Mouse (Mus musculus) A20 (cell line): ENCODE measurements around the gene Arfgef3.

Experiments
- DNase-seq: peaks from one replicate; pipeline ENCODE4 v3.0.0-alpha.2; 2011; ENCODE audit warnings: low read depth, low spot score

Arfgef3 gene

DNA sequence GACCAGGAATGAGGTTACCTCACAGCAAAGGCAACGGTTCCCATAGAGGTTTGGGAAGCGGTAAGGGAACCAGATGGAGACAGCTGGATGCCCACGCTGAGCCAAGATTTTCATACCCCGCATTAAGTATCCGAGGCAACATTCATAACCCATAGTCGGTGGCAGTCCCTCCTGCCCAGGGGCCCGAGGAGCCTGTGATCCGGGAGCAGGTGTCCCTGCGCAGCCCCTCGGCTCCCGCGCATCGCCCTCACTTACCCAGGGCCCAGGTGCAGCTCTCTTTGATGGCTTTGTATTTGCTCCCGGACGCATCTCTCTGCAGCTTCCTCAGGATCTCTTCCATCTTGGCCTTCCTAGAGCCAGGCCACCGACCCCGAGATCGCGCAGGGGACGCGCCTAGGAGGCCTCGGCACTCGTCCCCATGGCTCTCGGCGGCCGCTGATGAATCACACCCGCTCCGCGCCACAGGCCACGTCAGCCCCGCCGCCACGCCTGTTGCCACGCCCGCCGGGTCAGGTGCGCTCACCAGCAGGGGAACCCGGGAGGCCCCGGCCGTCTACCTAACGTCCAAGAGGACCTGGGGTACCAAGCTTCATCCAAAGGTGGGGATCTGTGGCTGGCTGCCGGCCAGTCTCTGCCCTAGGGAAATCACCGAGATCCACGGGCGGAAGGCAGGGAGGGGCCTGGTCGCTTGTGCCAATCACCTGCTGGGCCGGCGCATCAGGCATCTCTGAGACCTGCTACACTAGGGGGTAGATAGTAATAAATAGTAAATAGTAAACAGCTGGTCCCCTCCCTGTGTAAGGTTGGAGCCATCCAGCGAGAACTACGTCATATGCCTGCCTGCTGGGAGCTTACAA, at the start of gene Arfgef3:
Gene Arfgef3 (minus strand): TSS at position 664 of the 857 bp plus-strand sequence.
- DNase-seq, result no peak

DNA sequence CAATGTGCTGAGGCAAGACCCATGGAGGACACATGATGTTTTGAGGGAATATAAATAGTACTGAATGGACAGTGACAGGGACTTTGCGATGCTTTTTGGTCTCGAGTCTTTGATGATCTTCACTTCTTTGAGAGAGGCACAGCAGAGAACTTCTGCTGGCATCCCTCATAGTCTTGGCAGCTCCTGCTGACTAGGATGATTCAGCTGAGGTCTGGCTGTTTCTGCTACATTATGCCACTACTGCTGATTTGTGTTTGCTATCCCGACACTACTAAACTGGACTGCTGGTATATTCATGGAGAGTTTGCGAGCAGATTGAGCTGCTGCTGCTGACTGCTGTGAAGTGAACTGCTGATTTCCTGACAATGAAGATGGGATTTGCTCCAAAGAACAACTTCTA, 46.3 kb upstream of the Arfgef3 start:
- DNase-seq, result no peak

DNA sequence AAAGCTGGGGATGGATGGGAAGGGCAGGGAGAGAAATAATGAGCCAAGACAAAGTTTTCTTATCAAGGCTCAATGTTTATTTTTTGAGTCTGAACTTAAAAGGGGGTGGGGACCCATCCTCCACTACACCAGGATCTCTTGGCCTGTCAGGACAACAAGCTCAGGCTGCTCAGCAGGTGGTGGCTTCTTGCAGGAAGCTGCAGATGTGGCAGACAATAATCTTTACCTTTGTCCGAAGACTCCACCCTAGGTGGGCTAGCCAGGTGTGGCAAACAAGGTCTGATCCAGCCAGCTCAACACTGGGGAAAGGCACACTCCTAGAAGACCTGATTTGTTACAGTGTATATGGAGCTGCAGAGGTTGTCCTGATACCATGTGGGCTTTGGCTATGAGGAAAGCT, 44.9 kb upstream of the Arfgef3 start:
- DNase-seq, result no peak

DNA sequence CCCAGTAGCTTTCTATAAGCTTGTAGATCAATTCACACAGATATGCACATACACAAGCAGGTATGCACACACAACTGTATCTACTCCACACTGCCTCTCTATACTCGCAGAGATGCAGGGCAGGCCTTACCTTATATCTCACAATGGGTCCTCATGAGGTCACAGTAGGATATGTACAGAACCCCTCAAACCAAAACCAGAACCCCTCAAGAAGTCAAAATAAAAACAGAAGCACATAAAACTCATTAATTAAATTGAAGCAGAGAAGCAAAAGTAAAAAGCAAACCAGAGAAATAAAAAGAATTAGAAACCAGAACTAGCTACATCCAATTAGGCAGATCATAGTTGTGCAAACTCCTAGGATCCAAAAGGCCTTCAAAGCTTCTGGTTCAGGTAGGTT, 42.9 kb upstream of the Arfgef3 start, which contains the start of gene Gm4922:
Gene Gm4922 (minus strand): TSS at position 101 of the 400 bp plus-strand sequence.
- DNase-seq, result no peak

DNA sequence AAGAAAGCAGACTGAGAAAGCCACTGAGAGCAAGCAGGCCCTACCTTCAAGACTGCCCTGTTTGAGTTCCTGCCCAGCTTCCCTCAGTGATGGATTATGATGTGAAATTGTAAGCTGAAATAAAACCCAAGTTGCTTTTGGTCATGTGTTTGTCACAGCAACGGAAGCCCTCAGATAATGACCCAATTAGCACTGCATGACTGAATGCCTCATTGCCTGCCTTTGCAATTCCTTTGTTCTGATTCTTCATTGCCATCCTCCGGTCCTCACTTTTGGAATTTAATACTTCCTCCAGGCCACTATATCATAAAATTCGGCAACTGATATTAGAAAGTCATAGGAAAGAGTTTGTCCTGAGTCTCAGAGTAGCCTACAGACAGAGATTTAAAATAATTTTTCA, 33.8 kb upstream of the Arfgef3 start:
- no peak for DNase-seq

DNA sequence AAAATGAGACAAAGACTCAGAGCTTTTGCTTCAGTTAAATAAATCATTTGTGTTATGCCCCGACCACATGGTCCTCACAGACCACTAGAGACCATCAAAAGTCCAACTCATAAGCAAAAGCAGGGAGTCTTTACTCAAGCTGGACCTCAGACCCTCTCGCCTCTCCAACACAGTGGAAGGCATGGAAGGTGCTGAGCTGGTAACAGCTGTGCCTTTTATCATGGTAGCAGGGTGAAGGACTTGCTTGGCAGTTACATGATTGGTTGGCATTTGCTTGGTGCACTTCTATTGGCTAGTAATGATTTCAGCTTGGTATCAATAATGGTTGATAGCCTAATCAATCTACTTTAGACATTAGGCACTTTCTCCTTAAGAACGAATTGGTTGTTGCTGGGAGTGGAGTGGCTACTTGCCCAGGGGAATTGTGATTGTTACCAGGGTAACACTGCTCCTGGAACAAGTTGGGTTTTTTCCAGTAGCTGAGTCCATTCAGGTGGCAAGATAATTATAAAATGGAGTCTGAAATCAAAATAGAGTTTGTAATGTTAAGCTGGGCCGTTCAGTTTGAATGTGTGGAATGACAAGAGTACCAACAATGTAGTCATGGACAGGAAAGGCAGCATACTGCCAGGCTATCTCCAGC, 28.9 kb upstream of the Arfgef3 start:
- DNase-seq, result no peak

DNA sequence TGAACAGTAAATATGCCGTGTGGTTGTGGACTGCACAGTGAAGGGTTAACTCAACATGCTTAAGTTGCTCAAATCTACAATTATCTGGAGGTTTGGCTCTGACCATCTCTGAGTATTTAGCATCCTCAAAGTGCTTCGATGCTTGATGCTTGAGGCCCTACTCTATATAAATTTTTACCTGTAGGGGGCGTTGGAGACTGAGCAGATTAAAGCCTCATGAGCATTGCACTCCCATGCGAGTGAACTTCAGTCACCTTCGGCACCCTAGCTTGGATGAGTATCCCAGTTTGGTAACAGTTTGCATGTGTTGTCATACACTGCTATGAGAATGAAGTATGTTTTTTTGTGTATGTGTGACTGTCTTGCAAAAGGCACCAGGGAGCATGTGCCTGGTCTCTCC, 26.2 kb upstream of the Arfgef3 start:
- DNase-seq, result peak; percentile 22

DNA sequence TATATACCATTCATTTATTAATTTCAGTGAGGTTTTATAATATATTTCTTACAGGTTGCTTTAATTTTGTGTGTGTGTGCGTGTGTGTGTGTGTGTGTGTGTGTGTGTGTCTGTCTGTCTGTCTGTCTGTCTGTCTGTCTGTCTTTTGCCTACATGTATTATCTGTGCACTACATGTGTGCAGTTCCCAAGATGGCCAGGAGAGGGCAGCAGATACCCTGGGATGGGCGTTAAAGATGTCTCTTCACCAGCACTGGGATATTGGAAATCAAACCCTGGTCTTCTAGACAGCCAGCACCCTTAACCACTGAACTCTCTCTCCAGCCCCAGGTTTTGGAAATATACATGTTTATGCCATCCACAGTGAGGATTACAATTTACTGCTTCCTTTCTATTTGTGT, 16.5 kb upstream of the Arfgef3 start:
- DNase-seq, result peak; percentile 52

DNA sequence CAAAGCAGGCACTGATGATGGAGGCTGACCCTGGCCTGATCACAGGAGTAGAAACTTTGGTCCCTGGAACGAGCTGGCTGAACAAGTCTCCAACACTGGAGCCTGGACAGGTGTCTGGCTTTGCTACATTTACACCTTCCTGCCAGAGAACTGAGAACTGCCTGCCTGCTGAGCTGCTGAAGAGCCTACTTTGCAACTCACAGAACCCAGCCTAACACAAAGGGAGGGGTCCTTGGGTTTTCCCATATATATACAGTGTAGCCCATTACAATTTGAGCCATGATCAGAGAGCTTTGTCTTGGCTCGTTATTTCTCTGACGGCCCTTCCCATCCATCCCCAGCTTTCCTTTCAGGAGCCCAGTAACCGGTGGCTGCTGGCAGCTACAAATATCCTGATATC, 6.3 kb upstream of the Arfgef3 start:
- DNase-seq, result no peak

DNA sequence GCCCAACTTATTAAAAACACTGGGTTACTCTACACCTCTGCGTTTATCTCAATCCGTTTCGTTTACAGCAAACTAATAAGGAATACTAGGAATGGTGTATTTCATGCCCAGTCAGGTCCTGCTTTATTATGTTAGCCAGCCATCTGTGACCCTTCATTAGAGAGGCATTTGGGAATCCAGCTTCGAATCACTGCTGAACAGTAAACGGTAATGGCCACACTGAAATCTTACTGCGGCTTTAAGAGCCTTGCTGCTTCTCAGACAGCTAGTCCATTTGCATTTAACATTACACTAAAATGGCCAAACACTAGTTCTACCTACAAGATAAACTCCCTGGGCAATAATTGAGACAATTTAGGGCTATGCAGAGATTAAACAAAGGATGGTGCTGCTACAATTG, 1.7 kb downstream of the Arfgef3 start:
- no peak for DNase-seq

DNA sequence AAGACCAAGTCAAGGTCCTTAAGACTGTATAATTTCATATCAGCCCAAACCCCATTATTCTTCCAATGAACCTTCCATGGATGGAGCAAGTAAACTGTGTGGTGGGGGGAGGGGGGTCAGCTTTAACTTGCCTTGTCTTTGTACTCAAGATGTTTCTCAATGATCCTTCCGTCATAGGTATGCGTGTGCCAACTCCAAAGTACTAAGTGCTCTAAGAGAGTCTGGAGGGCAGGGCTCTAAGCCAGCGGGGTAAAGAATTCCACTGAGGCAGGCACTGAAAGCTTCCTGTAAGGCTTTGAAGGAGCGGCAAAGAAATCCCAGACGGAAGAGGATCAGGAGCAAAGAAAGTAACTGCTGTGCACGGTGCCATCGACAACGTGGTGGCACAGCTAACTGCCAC, 2.7 kb downstream of the Arfgef3 start:
- DNase-seq, result no peak

DNA sequence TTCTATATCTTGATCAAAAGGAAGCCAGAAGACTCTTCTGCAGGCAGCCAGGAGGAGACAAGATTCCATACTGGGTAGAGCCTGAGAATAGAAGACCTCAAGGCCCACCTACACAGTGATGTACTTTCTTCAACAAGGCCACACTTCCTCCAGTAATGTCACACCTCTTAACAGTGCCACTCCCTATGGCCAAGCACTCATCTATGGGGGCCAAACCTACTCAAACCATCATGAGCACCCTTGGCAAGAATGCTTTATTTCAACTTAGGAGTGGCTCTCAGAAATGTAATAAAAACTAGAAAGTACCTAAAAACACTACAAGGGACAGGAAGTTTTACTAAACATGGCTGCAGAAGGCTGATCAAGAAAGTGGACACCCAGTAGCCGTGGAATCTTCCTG, 15.2 kb downstream of the Arfgef3 start:
- DNase-seq, result no peak

DNA sequence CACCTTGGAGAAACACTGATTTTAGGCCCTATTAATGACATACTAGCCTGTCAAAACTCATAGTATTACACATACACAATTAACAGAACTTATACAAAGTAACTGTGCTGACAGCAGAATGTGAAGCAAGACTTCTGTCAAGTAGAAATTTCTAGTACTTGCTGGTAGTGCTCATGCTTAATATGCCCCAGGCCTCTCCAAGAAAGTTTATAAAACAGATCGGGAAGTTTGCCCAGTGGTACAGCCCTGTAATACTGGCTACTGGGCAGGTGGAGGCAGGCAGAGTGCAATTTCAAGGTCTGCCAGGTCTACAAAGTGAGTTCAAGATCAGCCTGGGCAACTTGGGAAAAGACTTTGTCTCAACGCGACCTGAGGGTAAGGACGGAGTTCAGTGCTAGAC, 32.3 kb downstream of the Arfgef3 start:
- no peak for DNase-seq

DNA sequence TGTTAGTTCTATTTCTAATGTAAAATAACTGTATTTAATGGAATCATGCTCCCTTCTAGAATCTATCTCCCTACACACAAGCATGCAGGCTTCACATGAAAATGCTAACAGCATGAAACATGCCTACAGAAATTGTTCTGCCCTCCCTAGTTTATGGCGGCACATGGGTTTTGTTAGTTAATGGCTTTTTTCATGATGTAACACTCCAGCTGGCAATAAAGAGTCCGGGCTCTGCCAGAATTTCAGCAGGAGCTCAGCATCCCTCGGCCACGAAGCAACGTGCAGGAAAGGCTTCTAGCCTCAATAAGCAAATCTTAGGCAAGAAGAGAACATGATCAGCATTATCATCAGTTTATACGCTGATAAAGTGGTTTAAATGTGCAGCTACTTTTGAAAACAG, 32.8 kb downstream of the Arfgef3 start:
- no peak for DNase-seq

DNA sequence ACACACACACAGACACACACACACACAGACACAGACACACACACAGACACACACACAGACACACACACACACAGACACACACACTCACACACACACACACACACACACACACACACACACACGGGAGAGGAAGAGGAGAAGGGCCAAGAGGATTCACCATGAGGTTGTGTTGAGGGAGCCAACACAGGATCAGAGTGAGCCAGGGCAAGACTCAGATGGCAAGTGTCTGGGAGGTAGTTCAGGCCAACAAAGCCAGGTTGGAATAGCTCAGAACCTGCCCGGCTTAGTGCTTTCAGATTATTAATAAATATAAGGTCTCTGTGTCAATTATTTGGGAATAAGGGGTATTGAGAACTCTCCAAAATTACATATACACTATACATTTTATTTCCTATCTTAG, 33.9 kb downstream of the Arfgef3 start:
- no peak for DNase-seq

DNA sequence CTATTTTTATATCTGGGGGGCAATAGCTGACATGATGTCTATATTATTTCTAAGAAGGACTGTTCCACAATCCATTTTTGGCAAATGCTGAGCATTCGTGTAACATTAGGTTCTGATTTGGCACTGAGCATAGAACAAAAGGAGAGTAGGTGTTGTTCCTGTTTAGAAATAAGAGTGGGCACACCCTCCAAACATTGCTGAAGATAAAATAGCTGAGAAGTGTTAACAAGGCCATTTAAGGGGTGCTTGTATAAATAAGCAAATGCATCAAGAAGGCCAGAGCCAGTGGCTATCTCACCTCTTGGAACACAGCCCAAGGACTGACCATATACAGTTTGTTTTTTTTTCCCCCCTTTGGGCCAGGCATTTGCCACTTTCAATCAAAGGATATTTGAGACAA, 35.1 kb downstream of the Arfgef3 start:
- DNase-seq, result no peak

DNA sequence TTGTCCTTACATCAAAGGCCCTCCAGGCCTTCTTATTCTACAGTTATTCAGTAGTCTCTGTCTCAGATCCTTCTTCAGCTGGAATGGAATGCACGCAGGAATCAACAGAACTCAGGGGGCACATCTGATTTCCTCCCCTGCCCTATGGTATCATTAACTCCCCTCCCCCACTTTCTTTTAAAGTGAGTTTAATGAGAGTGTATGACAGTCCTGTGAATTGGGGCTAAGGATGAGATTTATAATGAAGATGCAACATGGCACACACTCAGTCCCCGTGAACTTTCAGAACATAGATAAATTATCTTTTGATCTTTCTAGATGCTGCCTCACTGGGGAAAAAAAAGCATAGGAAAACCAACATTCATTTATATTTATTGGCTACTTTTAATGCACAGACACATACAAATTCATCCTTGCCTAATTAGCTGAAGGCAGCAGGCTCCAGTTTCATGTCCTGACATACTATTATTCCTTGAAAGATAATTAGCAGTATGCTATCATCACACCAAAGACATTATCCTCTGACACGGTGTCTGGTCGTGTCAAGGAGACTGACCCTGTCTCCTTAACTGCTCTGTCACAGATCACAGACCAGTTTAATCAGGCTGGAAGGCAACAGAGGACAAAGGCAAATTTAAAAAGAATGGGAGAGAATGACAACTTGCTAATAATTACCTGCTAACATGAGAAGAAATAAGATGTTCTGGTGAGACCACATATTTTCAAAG, 39.2 kb downstream of the Arfgef3 start:
- no peak for DNase-seq

DNA sequence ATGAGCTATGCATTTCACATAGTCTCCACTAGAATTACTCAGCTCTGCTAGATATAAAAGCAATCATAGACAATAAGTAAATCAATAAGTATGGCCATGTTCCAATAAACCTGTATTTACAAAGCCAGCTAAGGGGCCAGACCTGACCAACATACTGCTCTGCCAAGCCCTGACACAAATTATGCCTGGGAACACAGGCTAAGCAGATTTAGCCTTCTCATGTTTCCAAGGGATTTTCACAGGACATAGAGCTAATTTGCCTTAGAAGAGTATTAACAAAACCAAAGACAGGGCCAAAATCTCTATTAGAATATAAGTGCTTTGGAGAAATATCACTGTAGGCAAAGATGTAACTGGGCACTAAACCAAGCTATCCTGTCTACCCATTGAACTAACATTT, 42.2 kb downstream of the Arfgef3 start:
- no peak for DNase-seq

DNA sequence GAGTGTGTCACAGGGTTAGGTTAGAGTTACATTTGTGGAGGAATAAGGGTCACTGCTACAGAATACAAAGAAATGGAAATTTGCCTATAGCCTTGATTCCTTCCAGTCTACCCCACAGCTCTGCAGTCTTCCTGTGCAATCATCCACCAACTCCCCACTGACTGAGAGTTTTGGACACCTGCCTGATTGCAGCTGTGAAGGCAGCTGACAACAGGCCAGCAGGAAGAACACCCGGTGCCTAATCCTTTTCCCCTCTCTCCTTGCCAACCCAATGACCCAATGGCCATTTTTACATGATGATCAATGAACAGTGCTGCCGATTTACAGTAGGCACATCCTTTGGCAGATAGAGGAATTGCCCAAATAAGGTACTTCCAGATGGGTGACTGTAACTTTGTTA, 43.6 kb downstream of the Arfgef3 start:
- DNase-seq, result no peak

DNA sequence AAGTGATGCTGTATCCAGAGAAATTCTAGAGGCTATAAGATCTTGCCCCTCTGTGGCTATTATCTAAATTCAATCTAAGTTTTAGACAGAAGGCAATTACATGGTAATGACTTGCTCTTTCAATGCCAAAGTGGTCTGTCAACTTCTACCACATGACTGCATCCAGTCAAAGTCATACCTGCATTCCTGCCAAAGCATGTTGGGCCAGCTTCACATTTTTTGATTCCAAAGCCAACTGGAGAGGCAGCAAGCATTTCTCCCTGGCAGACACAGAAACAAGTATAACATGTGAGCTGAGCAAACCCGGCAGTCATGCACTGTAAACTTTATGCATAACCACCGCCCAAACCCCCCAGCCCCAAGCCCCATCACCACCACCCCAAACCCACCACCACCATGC, 44.6 kb downstream of the Arfgef3 start:
- DNase-seq, result no peak

DNA sequence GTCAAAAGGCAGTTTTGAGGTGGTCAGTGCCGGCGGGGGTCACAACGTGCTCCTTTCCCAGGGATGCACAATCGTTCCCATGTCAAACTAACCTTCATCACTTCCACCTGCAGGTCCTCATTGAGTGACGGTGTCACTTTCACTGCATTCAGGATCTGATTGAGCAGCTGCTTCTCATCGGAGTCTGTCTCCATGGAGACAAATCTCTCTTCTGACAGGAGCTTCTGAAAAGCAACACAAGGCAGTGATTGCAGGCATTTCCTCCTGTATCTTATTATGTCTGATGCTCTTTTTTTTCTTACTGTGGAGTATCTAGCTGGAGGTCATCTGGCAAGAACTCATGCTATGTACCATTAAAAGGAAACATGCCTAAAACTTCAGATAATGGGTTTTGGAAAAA, 47.3 kb downstream of the Arfgef3 start:
- DNase-seq, result no peak

DNA sequence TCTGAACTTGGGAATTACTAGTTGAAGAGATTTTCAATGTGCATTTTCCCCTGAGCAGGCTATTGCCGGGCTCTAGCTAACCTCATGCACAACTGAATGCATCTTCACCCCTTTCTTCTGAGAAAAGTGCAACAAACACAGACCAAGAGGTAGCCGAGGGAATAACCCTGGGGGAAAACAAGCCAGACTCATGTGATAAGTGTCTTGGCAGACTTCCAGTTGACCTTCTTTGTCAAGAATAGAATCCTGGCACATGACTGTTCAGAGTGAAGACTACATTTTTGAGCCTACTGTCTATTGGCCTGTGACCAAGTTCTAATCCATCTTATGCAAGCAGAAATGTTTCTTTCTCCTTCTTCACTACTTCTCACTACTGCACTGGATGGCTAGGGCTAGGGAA, 55.5 kb downstream of the Arfgef3 start:
- DNase-seq, result no peak
